ENCODE assay signal across 9 mouse cellular contexts in genomic region chr4:95008175-95009057, GRCm38 (mm10). TPM values are rescaled to one million over a fixed set of nuclear protein-coding genes. Genes with fewer than 3 reads are reported as not detected.
DNase-seq lines count a peak whose midpoint lies in the region; ATAC-seq and TF ChIP-seq lines count a peak whose summit lies in the region.
"Had no signal": no experiment of that assay in that cellular context is flagged by ENCODE, and none has a peak within 500 bp of the region (broad histone marks: within the 10 kb centered on the region; RNA-seq: fewer than 3 reads in every experiment).

No protein-coding gene starts in this region.

- dilution Hi-C loops in CH12.LX (cut with MboI; ENCODE audit: extremely low pct_ligation_motif_present, extremely low pct_unique_long_range_greater_than_20kb, low sequenced_read_pairs): no loop called here

- no peak for TF ChIP-seq EP300 in CH12.LX (IDR thresholded peaks at IDR 0.05; ENCODE audit: low read length)

- DNase-seq in CH12.LX (ENCODE audit: extremely low read depth): peak; percentile 61
- DNase-seq in brain, adult 2 months (ENCODE audit: low read depth, low spot score): peak; percentile 82
- DNase-seq in forebrain, embryonic 10.5 days (ENCODE audit: extremely low spot score, low spot score): peak; percentile 55
- peak; percentile 86 for DNase-seq in heart, postnatal 4 days
- DNase-seq in layer of hippocampus, adult 11-12 months (ENCODE audit: low spot score): peak; percentile 86
- peak; percentile 5 for DNase-seq in ovary, adult 18-20 months (ENCODE audit: low spot score)
- peak; percentile 30 to 69 for DNase-seq in thymus, postnatal 10 days (ENCODE audit: low spot score in 2 of 2)

- H3K4me2 ChIP-seq in CH12.LX (ENCODE audit: insufficient read depth, low read depth, poor library complexity, severe bottlenecking): no peak overlapping the region
- H3K4me2 ChIP-seq in lung, embryonic 15.5 days: no peak overlapping the region; the same call in 1 of the 2 replicates
- H3K4me2 ChIP-seq: heart, embryonic 13.5 days had no signal

- no peak overlapping the region for H3K27ac ChIP-seq in CH12.LX (ENCODE audit: insufficient read depth, low read depth)
- H3K27ac ChIP-seq in forebrain, embryonic 10.5 days: no peak overlapping the region
- no peak overlapping the region for H3K27ac ChIP-seq in lung, embryonic 15.5 days
- H3K27ac ChIP-seq: heart, embryonic 13.5 days had no signal

- H3K36me3 ChIP-seq in CH12.LX (replicated peaks in 1 of 2; ENCODE audit: control insufficient read depth in 1 of 2, insufficient read depth in 1 of 2, low read length in 1 of 2): no peaks in the 10 kb centered on the region
- H3K36me3 ChIP-seq in forebrain, embryonic 10.5 days (replicated peaks): no peaks in the 10 kb centered on the region
- H3K36me3 ChIP-seq in lung, embryonic 15.5 days: no peaks in the 10 kb centered on the region
- H3K36me3 ChIP-seq: heart, embryonic 13.5 days had no signal

- no peaks in the 10 kb centered on the region; a peak in 2 of 4 replicates for H3K4me1 ChIP-seq in CH12.LX (ENCODE audit: control insufficient read depth in 1 of 2, insufficient read depth in 2 of 2)
- no peaks in the 10 kb centered on the region for H3K4me1 ChIP-seq in forebrain, embryonic 10.5 days
- 0 out of 2 replicates have a peak, but pooled peaks cover 2% of the 10 kb centered on the region for H3K4me1 ChIP-seq in lung, embryonic 15.5 days
- H3K4me1 ChIP-seq: heart, embryonic 13.5 days had no signal

- peak; percentile 49; the same call in 1 of the 2 replicates for ATAC-seq in lung, embryonic 15.5 days (ENCODE audit: borderline replicate concordance, extremely low read depth, low FRiP score, low TSS enrichment)

- WGBS in forebrain, embryonic 10.5 days: 48% methylated on average over 13 of the region's 13 CpGs
- 39% methylated on average over 13 of the region's 13 CpGs for WGBS in lung, embryonic 15.5 days

- peak; percentile 100 for TF ChIP-seq RAD21 in CH12.LX (IDR thresholded peaks at IDR 0.05; ENCODE audit: low read depth, low read length)

- H3K27me3 ChIP-seq in CH12.LX (replicated peaks): no peaks in the 10 kb centered on the region
- no peaks in the 10 kb centered on the region for H3K27me3 ChIP-seq in forebrain, embryonic 10.5 days (ENCODE audit: poor library complexity, severe bottlenecking)
- H3K27me3 ChIP-seq in lung, embryonic 15.5 days: no peaks in the 10 kb centered on the region
- H3K27me3 ChIP-seq: heart, embryonic 13.5 days had no signal

- TF ChIP-seq CTCF in CH12.LX (conservative IDR thresholded peaks at IDR 0.05 in 1 of 2, IDR thresholded peaks at IDR 0.05 in 1 of 2; ENCODE audit: low read depth in 2 of 2, low read length in 2 of 2): peak; percentile 87 to 95

- no peak for TF ChIP-seq POLR2A in CH12.LX (IDR thresholded peaks at IDR 0.05; ENCODE audit: low read depth, low read length)

- H3K9me3 ChIP-seq in CH12.LX (replicated peaks; ENCODE audit: low read length): peaks cover 2% of the 10 kb centered on the region
- no peaks in the 10 kb centered on the region for H3K9me3 ChIP-seq in forebrain, embryonic 10.5 days
- H3K9me3 ChIP-seq in lung, embryonic 15.5 days: no peaks in the 10 kb centered on the region
- H3K9me3 ChIP-seq: heart, embryonic 13.5 days had no signal

- in situ Hi-C loops in CH12.LX (cut with MboI; ENCODE audit: low pct_ligation_motif_present, low pct_unique_long_range_greater_than_20kb, low sequenced_read_pairs): loop anchor here (25.0 kb wide), 1 partner anchor 729 kb away; no protein-coding TSS in a partner anchor

- H3K79me2 ChIP-seq in CH12.LX (replicated peaks; ENCODE audit: control insufficient read depth, extremely low read depth, insufficient read depth, poor library complexity, severe bottlenecking): no peaks in the 10 kb centered on the region

- H3K4me3 ChIP-seq in CH12.LX (replicated peaks in 1 of 3; ENCODE audit: low read depth in 2 of 3, low read length in 2 of 3, poor library complexity in 1 of 3): no peak overlapping the region
- H3K4me3 ChIP-seq in forebrain, embryonic 10.5 days: no peak overlapping the region
- no peak overlapping the region for H3K4me3 ChIP-seq in lung, embryonic 15.5 days
- H3K4me3 ChIP-seq: heart, embryonic 13.5 days had no signal

- no peak overlapping the region for H3K9ac ChIP-seq in CH12.LX (ENCODE audit: insufficient read depth, low read depth)
- no peak overlapping the region for H3K9ac ChIP-seq in lung, embryonic 15.5 days
- H3K9ac ChIP-seq: heart, embryonic 13.5 days had no signal

TF ChIP-seq in CH12.LX, 34 proteins besides CTCF, POLR2A, EP300 and RAD21:
- TF ChIP-seq ZMIZ1 (IDR thresholded peaks at IDR 0.05; ENCODE audit: low read depth, low read length) (no peak), TBP (conservative IDR thresholded peaks at IDR 0.05; ENCODE audit: low read depth, low read length) (no peak), SIN3A (IDR thresholded peaks at IDR 0.05; ENCODE audit: low read length) (0 out of 2 replicates have a peak, but pooled peaks have one; percentile 46), ZKSCAN1 (IDR thresholded peaks at IDR 0.05; ENCODE audit: borderline replicate concordance, low read depth, low read length) (no peak), NRF1 (IDR thresholded peaks at IDR 0.05; ENCODE audit: low read depth, low read length) (0 out of 2 replicates have a peak, but pooled peaks have one; percentile 12), MAX (IDR thresholded peaks at IDR 0.05; ENCODE audit: low read length) (no peak), POLR2AphosphoS2 (IDR thresholded peaks at IDR 0.05; ENCODE audit: low read depth, low read length) (no peak), CHD1 (IDR thresholded peaks at IDR 0.05; ENCODE audit: low read depth, low read length) (no peak), MAFK (IDR thresholded peaks at IDR 0.05; ENCODE audit: insufficient replicate concordance, low read length) (no peak), ZC3H11A (IDR thresholded peaks at IDR 0.05; ENCODE audit: low read depth, low read length) (peak; percentile 94), JUND (conservative IDR thresholded peaks at IDR 0.05; ENCODE audit: low read depth, low read length) (peak; percentile 45; the same call in 1 of the 2 replicates), IRF4 (IDR thresholded peaks at IDR 0.05; ENCODE audit: low read depth, low read length) (no peak), SMC3 (IDR thresholded peaks at IDR 0.05; ENCODE audit: low read depth, low read length) (peak; percentile 97)

RNA-seq across cellular contexts. Expression of gene Mysm1, which starts 29.5 kb away (rescaled TPM):
- 13.7 and 14.2 TPM in 2 replicates for total RNA-seq in CH12.LX (2012; rRNA removed)
- total RNA-seq in CH12.LX (2014; rRNA removed): 15.3 and 20.0 TPM in 2 replicates
- polyA plus RNA-seq in CH12.LX (2012; ENCODE audit: insufficient read length, low read depth): 10.5 and 11.5 TPM in 2 replicates
- polyA plus RNA-seq in forebrain, embryonic 10.5 days (2016; fragmentation: Nextera tagmentation; extraction: Ambion mirVana): 24.6 and 27.6 TPM in 2 replicates
- 10 to 100 TPM; 16.0 to 16.6 TPM for total RNA-seq in heart, postnatal 4 days (2021)
- polyA plus RNA-seq in lung, embryonic 15.5 days (2015; fragmentation: Nextera tagmentation; extraction: Ambion mirVana): 30.2 and 32.2 TPM in 2 replicates

RNA-seq across cellular contexts. Expression of gene Jun, which starts 43.6 kb away (rescaled TPM):
- total RNA-seq in CH12.LX (2012; rRNA removed): 14.4 and 15.0 TPM in 2 replicates
- 6.1 and 7.2 TPM in 2 replicates for total RNA-seq in CH12.LX (2014; rRNA removed)
- polyA plus RNA-seq in CH12.LX (2012; ENCODE audit: insufficient read length, low read depth): 10.4 and 11.1 TPM in 2 replicates
- polyA plus RNA-seq in forebrain, embryonic 10.5 days (2016; fragmentation: Nextera tagmentation; extraction: Ambion mirVana): 74.2 and 82.9 TPM in 2 replicates
- 10 to 100 TPM; 61.6 to 69.6 TPM for total RNA-seq in heart, postnatal 4 days (2021)
- 123 and 124 TPM in 2 replicates for polyA plus RNA-seq in lung, embryonic 15.5 days (2015; fragmentation: Nextera tagmentation; extraction: Ambion mirVana)

Comparison
In these comparisons a context has a peak if more than half of its experiments do, and no peak if none do; other contexts are left out.
1. DNase-seq: peak in every context shown above with its lines; median percentile 86 in heart, postnatal 4 days; 86 in layer of hippocampus, adult 11-12 months; 82 in brain, adult 2 months; 61 in CH12.LX; 55 in forebrain, embryonic 10.5 days; 50 in thymus, postnatal 10 days; 5 in ovary, adult 18-20 months.